Mouse (Mus musculus) natural killer cell, adult 2 months (primary cell): ENCODE results near the gene Mtrr.

Source experiments
- DNase-seq, 2 experiments: peaks; one replicate each; pipeline ENCODE4 v3.0.0; 2022; ENCODE audit warnings: low spot score in 2 of 2

Gene Mtrr

DNA sequence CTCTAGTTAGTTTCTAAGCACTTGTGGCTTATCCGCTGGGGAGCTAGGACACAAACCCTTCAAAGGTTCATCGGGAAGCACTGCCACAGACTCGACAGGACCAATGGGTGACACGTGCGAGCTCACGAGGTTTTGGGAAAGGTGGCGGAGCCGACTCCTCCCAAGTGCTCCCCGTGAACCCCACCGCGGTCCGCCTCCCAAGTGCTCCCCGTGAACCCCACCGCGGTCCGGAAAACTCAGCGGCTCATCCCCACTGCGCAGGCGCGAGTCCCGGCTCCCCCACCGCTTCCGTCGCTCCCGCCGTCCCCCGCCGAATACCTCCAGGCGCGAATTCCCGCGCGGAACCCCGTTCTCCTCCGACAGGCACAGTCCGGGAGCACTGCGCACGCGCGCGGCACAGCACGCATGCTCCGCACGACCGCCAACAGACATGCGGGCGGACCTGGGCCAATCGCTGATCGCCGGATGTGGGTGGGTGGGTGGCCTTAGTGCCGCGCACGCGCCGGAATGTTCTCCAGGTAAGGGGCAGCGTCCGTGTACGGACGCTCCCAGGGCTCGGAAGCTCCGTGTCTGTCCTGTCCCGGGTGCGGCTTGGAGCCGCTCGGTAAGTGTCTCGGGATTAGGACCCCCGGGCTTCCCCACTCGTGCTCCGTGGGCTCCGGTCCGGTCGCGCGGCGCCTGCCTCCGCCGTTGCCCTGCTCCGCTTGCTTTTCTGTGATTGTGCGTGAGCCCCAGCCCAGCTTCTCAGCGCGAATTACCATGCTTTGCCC lies at the start of gene Mtrr, which contains the start of gene Fastkd3:
Gene Mtrr, minus strand, starts transcription at position 403 of the 770 bp plus-strand sequence.
Gene Fastkd3, plus strand, starts transcription at position 488 of the 770 bp plus-strand sequence.
- peak; percentile 86 to 90 for DNase-seq

DNA sequence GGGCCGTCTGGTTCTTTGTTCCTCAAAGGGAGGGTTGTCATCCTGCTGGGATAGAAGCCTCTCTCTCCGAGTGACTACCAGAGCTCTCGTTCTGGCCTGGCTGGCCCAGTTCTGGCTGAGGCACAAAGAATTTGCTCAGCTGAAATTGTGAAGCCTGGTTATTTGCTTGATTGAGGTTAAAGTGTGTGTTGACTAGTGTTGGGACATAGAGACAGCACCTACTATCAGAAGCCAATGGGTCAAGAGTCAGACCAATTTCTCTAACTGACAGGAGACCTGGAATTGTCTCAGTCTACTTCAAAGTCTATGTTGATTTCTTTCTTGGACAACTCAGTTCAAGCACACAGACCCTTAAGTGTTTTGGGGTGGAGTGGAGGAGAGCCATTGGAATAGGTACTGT lies 45.1 kb upstream of the Mtrr start:
- no peak for DNase-seq

DNA sequence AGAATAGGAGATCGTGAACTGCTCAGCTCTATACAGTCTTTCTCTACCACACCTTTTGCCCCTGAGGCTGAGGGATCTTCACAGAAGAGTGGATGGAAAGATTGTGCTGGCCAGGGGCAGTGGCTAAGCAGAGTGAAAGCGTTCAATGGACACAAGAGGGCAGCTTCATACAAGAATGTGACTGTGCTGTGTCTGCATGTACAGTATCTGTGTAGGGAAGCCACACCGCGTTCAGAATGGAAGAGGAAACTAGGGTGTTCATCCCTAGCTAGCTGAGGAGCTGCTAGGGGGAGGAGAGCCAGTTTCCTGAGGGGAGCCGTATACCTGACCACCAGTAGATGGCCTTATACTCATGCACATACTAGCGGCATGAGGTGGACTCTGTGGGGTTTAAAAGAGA lies 40.8 kb upstream of the Mtrr start:
- DNase-seq: no peak

- no peak for DNase-seq
Observed at GRCm38 (mm10) chr13:68607652-68608405, 25.9 kb upstream of the Mtrr start.

- DNase-seq: no peak
Observed at GRCm38 (mm10) chr13:68605689-68606126, 23.8 kb upstream of the Mtrr start.

- no peak for DNase-seq
Observed at GRCm38 (mm10) chr13:68603085-68603484, 21.1 kb upstream of the Mtrr start.

GRCm38 (mm10) chr13:68601184-68601583 lies 19.2 kb upstream of the Mtrr start:
- DNase-seq: no peak

GRCm38 (mm10) chr13:68598953-68599352 lies 17.0 kb upstream of the Mtrr start:
- DNase-seq: no peak

DNA sequence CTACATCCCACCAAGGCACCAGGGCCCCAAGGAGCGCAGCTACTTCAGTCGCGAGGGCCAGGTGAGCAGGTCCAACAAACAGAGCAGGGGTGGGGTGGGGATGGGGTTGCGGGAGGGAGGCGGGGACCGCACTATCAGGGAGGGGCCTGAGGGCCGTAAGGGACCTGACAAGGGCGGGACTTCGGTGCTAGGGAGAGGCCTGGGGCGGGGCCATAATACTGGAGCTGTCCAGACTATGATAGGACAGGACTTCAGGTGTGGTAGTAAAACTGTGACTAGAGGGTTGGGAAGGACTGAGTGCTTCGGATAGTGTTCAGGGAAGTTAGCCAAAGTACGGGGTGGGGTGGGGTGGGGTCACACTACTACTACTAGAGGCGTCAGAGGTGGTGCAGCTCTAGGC lies 15.7 kb upstream of the Mtrr start:
- no peak for DNase-seq

- no peak for DNase-seq
Observed at GRCm38 (mm10) chr13:68597199-68597598, 15.2 kb upstream of the Mtrr start, which contains the start of gene 1700001L19Rik. 1700001L19Rik (plus strand) TSS chr13:68597421.

- no peak for DNase-seq
Observed at GRCm38 (mm10) chr13:68593797-68594196, 11.8 kb upstream of the Mtrr start.

DNA sequence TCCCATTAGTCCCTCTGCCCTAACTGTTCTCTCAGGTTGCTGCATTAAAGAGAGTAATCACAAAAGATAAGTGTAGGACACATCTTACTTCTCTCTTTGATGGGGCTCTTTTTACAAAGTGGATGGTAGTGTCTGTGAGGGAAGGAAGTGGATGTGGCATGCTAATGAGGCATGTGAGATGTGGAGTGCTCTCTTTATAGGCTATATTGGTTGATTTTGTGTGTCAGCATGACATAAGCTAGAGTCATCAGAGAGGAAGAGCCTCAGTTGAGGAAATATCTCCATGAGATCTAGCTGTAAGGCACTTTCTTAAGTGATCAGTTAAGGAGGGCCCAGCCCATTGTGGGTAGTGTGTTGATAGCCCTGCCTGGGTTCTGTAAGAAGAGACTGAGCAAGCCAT lies 6.4 kb upstream of the Mtrr start:
- DNase-seq: no peak

- no peak for DNase-seq
Observed at GRCm38 (mm10) chr13:68585441-68585840, 3.5 kb upstream of the Mtrr start.

- no peak for DNase-seq
Observed at GRCm38 (mm10) chr13:68583961-68584360, 2.0 kb upstream of the Mtrr start.

DNA sequence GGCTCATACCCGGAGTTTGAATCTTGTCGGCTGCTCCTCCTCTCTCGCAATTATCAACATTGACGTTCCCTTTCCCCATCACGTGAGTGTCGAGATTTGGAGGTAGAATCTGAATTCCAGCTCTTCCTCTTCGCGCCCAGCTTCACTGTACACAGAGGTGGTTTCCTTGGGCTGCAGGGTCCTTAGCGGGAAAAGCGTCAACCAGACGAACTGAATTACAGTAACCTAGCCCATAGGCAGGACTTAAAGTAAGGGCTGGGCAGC lies 500 bp upstream of the Mtrr start:
- no peak for DNase-seq

DNA sequence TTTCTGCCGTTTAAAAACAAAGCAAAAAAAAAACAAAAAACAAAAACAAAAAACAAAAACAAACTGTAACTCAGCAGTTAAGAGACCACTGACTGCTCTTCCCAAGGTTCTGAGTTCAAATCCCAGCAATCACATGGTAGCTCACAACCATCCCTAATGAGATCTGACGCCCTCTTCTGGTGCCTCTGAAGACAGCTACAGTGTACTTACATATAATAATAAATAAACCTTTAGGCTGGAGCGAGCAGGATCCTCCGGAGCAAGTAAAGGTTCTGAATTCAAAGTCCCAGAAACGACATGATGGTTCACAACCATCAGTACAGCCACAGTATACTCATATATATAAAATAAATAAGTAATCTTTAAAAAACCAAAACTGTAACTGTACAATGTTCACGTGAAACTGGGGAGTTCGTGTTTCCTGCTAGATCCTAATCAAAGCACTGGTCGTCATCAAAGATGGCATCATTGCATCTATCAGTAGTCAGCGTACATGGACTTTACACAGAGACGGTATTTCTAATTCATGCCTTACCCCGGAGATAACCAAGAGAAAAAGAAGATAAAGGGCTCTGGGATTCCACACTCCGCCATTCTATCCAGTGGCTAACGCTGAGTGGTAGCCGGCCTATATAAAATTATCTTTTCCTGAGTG lies 736 bp downstream of the Mtrr start:
- DNase-seq: peak in 1 of 2 experiments; percentile 1

GRCm38 (mm10) chr13:68577945-68578344 lies 4.0 kb downstream of the Mtrr start:
- no peak for DNase-seq

- DNase-seq: no peak
Observed at GRCm38 (mm10) chr13:68574398-68574797, 7.6 kb downstream of the Mtrr start.

- DNase-seq: no peak
Observed at GRCm38 (mm10) chr13:68572966-68573913, 8.7 kb downstream of the Mtrr start.

- no peak for DNase-seq
Observed at GRCm38 (mm10) chr13:68572247-68572646, 9.7 kb downstream of the Mtrr start.

GRCm38 (mm10) chr13:68569589-68570336 lies 12.2 kb downstream of the Mtrr start:
- DNase-seq: peak; percentile 3 to 26
